Mouse (Mus musculus): ENCODE results near the gene Zfp51.
"Not testable (repeated sequence)": the region's sequence is repeated elsewhere in the genome, so short reads cannot be mapped to it uniquely, and the experiment has no call there.

Gene Zfp51

GRCm38 (mm10) chr17:21450138-21450704 lies at the start of gene Zfp51:
TSS of gene Zfp51 (plus strand) at chr17:21450374.
- DNase-seq (ENCODE audit: low spot score in 2 of 2) = peak; percentile 84 to 85

- DNase-seq (ENCODE audit: low spot score in 2 of 2) = peak; percentile 30 to 61
These were observed 27.2 kb upstream of the Zfp51 start, which contains the start of gene Zfp54 for GRCm38 (mm10) chr17:21422664-21423599. TSS of gene Zfp54 (plus strand) at chr17:21423227.

GRCm38 (mm10) chr17:21438806-21439400 lies 11.3 kb upstream of the Zfp51 start:
- not testable (repeated sequence) for DNase-seq (ENCODE audit: low spot score in 2 of 2)

- peak; percentile 68 to 88 for DNase-seq (ENCODE audit: low spot score in 2 of 2)
These were observed 505 bp upstream of the Zfp51 start for GRCm38 (mm10) chr17:21449669-21450068.

- DNase-seq (ENCODE audit: low spot score in 2 of 2) = no peak
These were observed 13.4 kb downstream of the Zfp51 start for GRCm38 (mm10) chr17:21463550-21463949.

- no peak for DNase-seq (ENCODE audit: low spot score in 2 of 2)
These were observed 22.0 kb downstream of the Zfp51 start for GRCm38 (mm10) chr17:21472032-21472652.

GRCm38 (mm10) chr17:21472653-21473307 lies 22.6 kb downstream of the Zfp51 start:
- DNase-seq (ENCODE audit: low spot score in 2 of 2) = no peak

GRCm38 (mm10) chr17:21473362-21474190 lies 23.4 kb downstream of the Zfp51 start:
- DNase-seq (ENCODE audit: low spot score in 2 of 2) = no peak

- not testable (repeated sequence) for DNase-seq (ENCODE audit: low spot score in 2 of 2)
These were observed 24.6 kb downstream of the Zfp51 start for GRCm38 (mm10) chr17:21474729-21475128.

GRCm38 (mm10) chr17:21475290-21475689 lies 25.1 kb downstream of the Zfp51 start:
- not testable (repeated sequence) for DNase-seq (ENCODE audit: low spot score in 2 of 2)

- not testable (repeated sequence) for DNase-seq (ENCODE audit: low spot score in 2 of 2)
These were observed 26.2 kb downstream of the Zfp51 start for GRCm38 (mm10) chr17:21476351-21476750.

GRCm38 (mm10) chr17:21478103-21478777 lies 28.1 kb downstream of the Zfp51 start:
- DNase-seq (ENCODE audit: low spot score in 2 of 2) = not testable (repeated sequence)

GRCm38 (mm10) chr17:21488760-21489499 lies 38.8 kb downstream of the Zfp51 start, which contains the start of gene Zfp53:
TSS of gene Zfp53 (plus strand) at chr17:21488998.
- peak; percentile 83 to 84 for DNase-seq (ENCODE audit: low spot score in 2 of 2)

GRCm38 (mm10) chr17:21489500-21490001 lies 39.4 kb downstream of the Zfp51 start:
- no peak for DNase-seq (ENCODE audit: low spot score in 2 of 2)

- no peak for DNase-seq (ENCODE audit: low spot score in 2 of 2)
These were observed 51.2 kb downstream of the Zfp51 start for GRCm38 (mm10) chr17:21501365-21501764.

- DNase-seq (ENCODE audit: low spot score in 2 of 2) = no peak
These were observed 54.4 kb downstream of the Zfp51 start for GRCm38 (mm10) chr17:21504524-21504923.

- DNase-seq (ENCODE audit: low spot score in 2 of 2) = no peak
These were observed 56.1 kb downstream of the Zfp51 start for GRCm38 (mm10) chr17:21506258-21506657.

- DNase-seq (ENCODE audit: low spot score in 2 of 2) = no peak
These were observed 59.6 kb downstream of the Zfp51 start for GRCm38 (mm10) chr17:21509756-21510155.

All from frontal cortex, postnatal 36 days (tissue).